Mouse (Mus musculus) G1E (cell line): ENCODE data around the gene Itih5. TPM values are rescaled to one million over a fixed set of nuclear protein-coding genes. Genes with fewer than 3 reads are reported as not detected.

Source experiments
- ATAC-seq: 2 replicates; pipeline ENCODE4 v1.8.0; 2016; ENCODE audit warnings: mild to moderate bottlenecking; ENCODE audit not compliant: insufficient number of reproducible peaks, poor library complexity, low FRiP score, severe bottlenecking; ENCODE audit errors: extremely low read depth
- DNase-seq: peaks from one replicate; pipeline ENCODE4 v3.0.0; 2012; ENCODE audit warnings: low spot score
- H3K27me3 ChIP-seq: 2 replicates; pipeline ENCODE4 v1.6.1; 2012; ENCODE audit warnings: mild to moderate bottlenecking, low read length, inconsistent platforms; ENCODE audit not compliant: insufficient read depth
- H3K36me3 ChIP-seq: replicated peaks from 2 replicates; pipeline ENCODE3; 2012; ENCODE audit warnings: mild to moderate bottlenecking, inconsistent platforms
- H3K4me1 ChIP-seq: 2 replicates; pipeline ENCODE4 v1.6.1; 2012; ENCODE audit warnings: low read depth, low read length, inconsistent platforms, mixed read lengths; ENCODE audit not compliant: insufficient read depth
- H3K4me3 ChIP-seq: 2 replicates; pipeline ENCODE4 v1.5.1; 2012; ENCODE audit warnings: low read depth, mild to moderate bottlenecking, inconsistent platforms, low read length, moderate library complexity, mixed read lengths
- H3K9me3 ChIP-seq: replicated peaks from 2 replicates; pipeline ENCODE4 v1.6.1; 2012; ENCODE audit warnings: inconsistent platforms
- CTCF ChIP-seq: IDR thresholded peaks from 2 replicates; pipeline ENCODE4 v1.5.1; 2012; ENCODE audit warnings: low read depth, low read length, inconsistent platforms, mixed read lengths
- GATA1 ChIP-seq: IDR thresholded peaks from 2 replicates; pipeline ENCODE4 v1.6.1; 2012; ENCODE audit warnings: borderline replicate concordance, low read length, inconsistent platforms, mixed read lengths
- GATA2 ChIP-seq: IDR thresholded peaks from 2 replicates; pipeline ENCODE4 v1.6.1; 2012; ENCODE audit warnings: low read depth, low read length, inconsistent platforms, borderline replicate concordance
- POLR2AphosphoS5 ChIP-seq: IDR thresholded peaks from 2 replicates; pipeline ENCODE4 v1.6.1; 2012; ENCODE audit warnings: low read depth, low read length, inconsistent platforms; ENCODE audit not compliant: insufficient replicate concordance
- TAL1 ChIP-seq: conservative IDR thresholded peaks from 2 replicates; pipeline ENCODE4 v1.6.1; 2012; ENCODE audit warnings: low read depth, low read length, inconsistent platforms, mixed read lengths
- polyA plus RNA-seq: library from polyadenylated mRNA; stranded (reverse); fragments of >175 nt; gene quantifications from 2 replicates; pipeline ENCODE4 v1.2.3, GENCODE M21; 2012
- total RNA-seq, 2 experiments: library from RNA; stranded (forward) in 1 of 2; stranded (reverse) in 1 of 2; fragments of 200-1000 nt in 1 of 2; fragments of >200 nt in 1 of 2; fragmentation: Nextera tagmentation in 1 of 2; gene quantifications; 2 replicates each; pipeline ENCODE4 v1.2.3; 2014 to 2017

Itih5 gene
- total and polyA plus RNA-seq, 3 experiments = 0.11 TPM; not detected in 2

- no peaks in the 10 kb centered on the region for H3K9me3 ChIP-seq
- no peaks in the 10 kb centered on the region for H3K36me3 ChIP-seq
- TF ChIP-seq GATA1 (no peak), TAL1 (no peak)
- H3K4me1 ChIP-seq = no peaks in the 10 kb centered on the region
- peaks cover 14% of the 10 kb centered on the region for H3K27me3 ChIP-seq
- H3K4me3 ChIP-seq = no peak overlapping the region
- no peak for ATAC-seq
- DNase-seq = no peak
Measured at GRCm38 (mm10) chr2:10293556-10294206, 140.3 kb downstream of the Itih5 start.

- Histone ChIP-seq H3K4me3 (no peak overlapping the region), H3K4me1 (no peaks in the 10 kb centered on the region), H3K9me3 (no peaks in the 10 kb centered on the region), H3K27me3 (peaks cover 22% of the 10 kb centered on the region), H3K36me3 (no peaks in the 10 kb centered on the region)
- no peak for TF ChIP-seq GATA2
- no peak for TF ChIP-seq TAL1
- no peak for TF ChIP-seq POLR2AphosphoS5
- TF ChIP-seq GATA1 = no peak
- TF ChIP-seq CTCF = no peak
- no peak for ATAC-seq
- DNase-seq = no peak
Measured at GRCm38 (mm10) chr2:10295908-10296307, 142.5 kb downstream of the Itih5 start.

- no peak for DNase-seq
- Histone ChIP-seq H3K27me3 (peaks cover 14% of the 10 kb centered on the region), H3K4me1 (no peaks in the 10 kb centered on the region), H3K36me3 (no peaks in the 10 kb centered on the region), H3K4me3 (no peak overlapping the region), H3K9me3 (no peaks in the 10 kb centered on the region)
- TF ChIP-seq GATA2 = no peak
- no peak for TF ChIP-seq TAL1
- no peak for TF ChIP-seq POLR2AphosphoS5
- no peak for TF ChIP-seq CTCF
- no peak for TF ChIP-seq GATA1
- no peak for ATAC-seq
Measured at GRCm38 (mm10) chr2:10300244-10300643, 146.9 kb downstream of the Itih5 start.

- H3K4me3 ChIP-seq = no peak overlapping the region
- no peaks in the 10 kb centered on the region for H3K9me3 ChIP-seq
- no peaks in the 10 kb centered on the region for H3K36me3 ChIP-seq
- no peak for TF ChIP-seq POLR2AphosphoS5
- no peak for TF ChIP-seq TAL1
- no peak for TF ChIP-seq GATA1
- TF ChIP-seq CTCF = no peak
- TF ChIP-seq GATA2 = no peak
- DNase-seq (no peak), ATAC-seq (no peak)
- peaks cover 14% of the 10 kb centered on the region for H3K27me3 ChIP-seq
- H3K4me1 ChIP-seq = no peaks in the 10 kb centered on the region
Measured at GRCm38 (mm10) chr2:10300771-10301170, 147.4 kb downstream of the Itih5 start.

- no peak for DNase-seq
- H3K36me3 ChIP-seq = no peaks in the 10 kb centered on the region
- H3K9me3 ChIP-seq = no peaks in the 10 kb centered on the region
- H3K4me1 ChIP-seq = no peaks in the 10 kb centered on the region
- TF ChIP-seq GATA2 = no peak
- TF ChIP-seq CTCF = no peak
- no peak for TF ChIP-seq TAL1
- TF ChIP-seq POLR2AphosphoS5 = no peak
- TF ChIP-seq GATA1 = no peak
- H3K4me3 ChIP-seq = no peak overlapping the region
- H3K27me3 ChIP-seq = peaks cover 14% of the 10 kb centered on the region
- no peak for ATAC-seq
Measured at GRCm38 (mm10) chr2:10301391-10301790, 148.0 kb downstream of the Itih5 start.

GRCm38 (mm10) chr2:10301997-10302396 lies 148.6 kb downstream of the Itih5 start:
- no peaks in the 10 kb centered on the region for H3K9me3 ChIP-seq
- no peak for TF ChIP-seq GATA1
- TF ChIP-seq TAL1 = no peak
- no peak for TF ChIP-seq POLR2AphosphoS5
- no peak overlapping the region for H3K4me3 ChIP-seq
- no peaks in the 10 kb centered on the region for H3K36me3 ChIP-seq
- DNase-seq = no peak
- ATAC-seq = no peak
- H3K4me1 ChIP-seq = peaks cover 6% of the 10 kb centered on the region
- H3K27me3 ChIP-seq = peaks cover 14% of the 10 kb centered on the region

- H3K9me3 ChIP-seq = no peaks in the 10 kb centered on the region
- H3K4me1 ChIP-seq = peaks cover 14% of the 10 kb centered on the region
- no peak overlapping the region for H3K4me3 ChIP-seq
- H3K36me3 ChIP-seq = no peaks in the 10 kb centered on the region
- ATAC-seq (no peak), DNase-seq (no peak)
- H3K27me3 ChIP-seq = peaks cover 8% of the 10 kb centered on the region; the same call in 1 of the 2 replicates
- TF ChIP-seq GATA2 (no peak), GATA1 (no peak), TAL1 (no peak), CTCF (no peak), POLR2AphosphoS5 (no peak)
Measured at GRCm38 (mm10) chr2:10304911-10305310, 151.5 kb downstream of the Itih5 start.
